Mouse (Mus musculus) embryonic facial prominence, embryonic 11.5 days (tissue): ENCODE data around the gene Rtn1. TPM values are rescaled to one million over a fixed set of nuclear protein-coding genes. Genes with fewer than 3 reads are reported as not detected.
A peak's percentile ranks its signal among the peaks of the same experiment; 100 is the strongest.

Source experiments
- ATAC-seq: fragments of 200-750 bp; cut with Nextera tagmentation; replicated peaks from 2 replicates; pipeline ENCODE4 v1.8.0; 2017; ENCODE audit warnings: low read depth; ENCODE audit not compliant: insufficient number of reproducible peaks, low FRiP score, low TSS enrichment
- DNase-seq: peaks from one replicate; pipeline ENCODE4 v3.0.0-alpha.2; 2015; ENCODE audit warnings: low spot score
- H3K27ac ChIP-seq: fragments of 300-500 bp; sonication (generic); replicated peaks from 2 replicates; pipeline ENCODE4 v1.5.1; 2014; ENCODE audit warnings: mild to moderate bottlenecking, low read depth, low read length, control low read depth
- H3K27me3 ChIP-seq: fragments of 300-500 bp; sonication (generic); 2 replicates; pipeline ENCODE4 v1.6.1; 2014; ENCODE audit warnings: mild to moderate bottlenecking, low read length, moderate library complexity, mixed read lengths; ENCODE audit not compliant: control insufficient read depth, insufficient read depth
- H3K36me3 ChIP-seq: fragments of 300-500 bp; sonication (generic); replicated peaks from 2 replicates; pipeline ENCODE4 v1.6.1; 2014; ENCODE audit warnings: low read depth, mild to moderate bottlenecking, low read length, moderate library complexity, mixed read lengths; ENCODE audit not compliant: control insufficient read depth, insufficient read depth
- H3K4me1 ChIP-seq: fragments of 300-500 bp; sonication (generic); 2 replicates; pipeline ENCODE4 v1.6.1; 2014; ENCODE audit warnings: low read length, mixed read lengths; ENCODE audit not compliant: control insufficient read depth, insufficient read depth
- H3K4me2 ChIP-seq: fragments of 300-500 bp; sonication (generic); 2 replicates; pipeline ENCODE4 v1.6.1; 2014; ENCODE audit warnings: low read depth, mild to moderate bottlenecking, control low read depth, low read length, moderate library complexity
- H3K4me3 ChIP-seq: fragments of 300-500 bp; sonication (generic); 2 replicates; pipeline ENCODE4 v1.5.1; 2014; ENCODE audit warnings: low read depth, low read length, control low read depth
- H3K9ac ChIP-seq: fragments of 300-500 bp; sonication (generic); replicated peaks from 2 replicates; pipeline ENCODE4 v1.6.1; 2014; ENCODE audit warnings: mild to moderate bottlenecking, control low read depth, low read length
- H3K9me3 ChIP-seq: fragments of 300-500 bp; sonication (generic); replicated peaks from 2 replicates; pipeline ENCODE4 v1.6.1; 2016; ENCODE audit warnings: mild to moderate bottlenecking, low read length, inconsistent platforms, mixed read lengths; ENCODE audit not compliant: control insufficient read depth
- WGBS: fragments of 180-500 bp; shearing (Covaris S2); extraction: QIAGEN DNeasy Blood & Tissue Kit; methylation state at CpG from one replicate; pipeline ENCODE4 v1.1.7; 2014; 5-methylcytosine and 5-hydroxymethylcytosine counted together
- polyA plus RNA-seq: library from polyadenylated mRNA; unstranded; fragments of >200 nt; fragmentation: Nextera tagmentation; extraction: Ambion mirVana; gene quantifications from 2 replicates; pipeline ENCODE4 v1.2.1, GENCODE M21; 2014

Gene Rtn1
- polyA plus RNA-seq, 1 experiment from 2014 or later, result 79.0 TPM

DNA sequence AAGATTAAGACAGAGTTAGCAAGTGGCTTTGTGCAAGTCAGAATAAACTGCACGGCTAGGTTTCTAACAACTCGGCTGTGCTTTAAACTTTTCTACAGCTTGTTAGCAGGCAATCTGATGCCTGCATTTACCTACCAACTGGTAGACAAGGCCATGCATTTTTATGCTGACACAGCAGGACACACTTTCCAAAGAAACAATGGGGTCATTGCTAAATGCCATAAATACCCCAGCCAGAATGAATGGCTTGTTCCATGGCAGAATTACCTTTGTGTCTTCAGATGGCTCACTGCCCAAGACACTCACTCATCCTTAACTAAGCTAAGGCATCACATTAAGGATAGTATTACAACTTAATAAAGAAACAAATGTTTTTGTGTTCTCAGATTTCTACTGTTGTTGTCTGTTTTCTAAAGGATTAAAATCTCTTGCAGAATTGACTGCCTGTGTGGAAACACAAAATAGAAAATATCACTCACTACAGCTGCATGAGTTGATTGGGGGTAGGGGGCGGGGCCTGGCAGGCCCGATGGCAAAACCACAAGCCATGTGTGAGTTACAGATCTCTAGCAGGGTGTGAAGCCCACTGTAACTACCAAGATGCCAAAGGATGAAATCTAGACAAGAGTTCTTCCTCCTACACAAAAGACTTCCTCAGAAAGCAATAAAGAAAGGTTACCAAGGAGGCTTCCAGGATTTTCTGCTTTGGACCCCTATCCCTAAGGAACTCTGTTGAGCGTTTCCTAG, 129.6 kb downstream of the Rtn1 start:
- H3K9me3 ChIP-seq, result no peaks in the 10 kb centered on the region
- H3K9ac ChIP-seq, result no peak overlapping the region
- ATAC-seq (no peak), DNase-seq (no peak)
- no peak overlapping the region for H3K4me2 ChIP-seq
- H3K27me3 ChIP-seq, result no peaks in the 10 kb centered on the region
- H3K36me3 ChIP-seq, result no peaks in the 10 kb centered on the region
- H3K4me3 ChIP-seq, result no peak overlapping the region
- 77% methylated on average over 5 of the region's 5 CpGs for WGBS
- no peak overlapping the region for H3K27ac ChIP-seq
- no peaks in the 10 kb centered on the region for H3K4me1 ChIP-seq

DNA sequence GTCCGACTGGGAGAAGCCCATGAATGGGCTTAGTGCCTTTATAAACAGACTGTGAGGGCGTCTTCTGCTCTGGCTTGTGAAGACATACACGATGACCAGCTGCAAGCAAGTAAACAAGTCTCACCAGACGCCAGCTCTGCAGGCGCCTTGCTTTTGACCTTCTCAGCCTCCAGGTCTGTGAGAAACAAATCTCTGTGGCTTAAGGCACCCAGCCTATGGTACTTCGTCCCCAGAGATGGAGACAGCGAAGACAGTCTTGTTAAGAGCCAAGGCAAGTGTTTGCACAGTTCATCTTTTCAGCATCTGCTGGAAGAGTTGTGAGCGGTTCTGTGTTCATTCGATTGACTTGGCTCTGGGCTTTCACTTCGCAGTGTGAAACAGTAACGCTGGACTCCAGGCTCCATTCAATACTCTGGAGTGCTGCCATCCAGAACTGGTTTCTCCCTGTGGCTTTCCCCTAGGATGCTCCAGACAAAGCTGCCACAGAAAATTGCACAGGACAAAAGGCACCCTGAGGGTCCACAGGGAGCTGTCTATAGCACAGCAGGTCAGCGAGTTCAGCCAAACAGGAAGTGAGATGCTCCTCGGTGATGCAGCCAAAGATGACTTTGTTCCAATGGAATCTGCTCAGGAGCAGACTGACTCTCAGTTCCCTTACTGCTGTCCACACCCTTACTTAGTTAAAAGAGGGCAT, 135.0 kb downstream of the Rtn1 start:
- Histone ChIP-seq H3K27ac (no peak overlapping the region), H3K4me1 (no peaks in the 10 kb centered on the region), H3K36me3 (no peaks in the 10 kb centered on the region), H3K4me2 (no peak overlapping the region), H3K9ac (no peak overlapping the region), H3K9me3 (no peaks in the 10 kb centered on the region), H3K27me3 (no peaks in the 10 kb centered on the region), H3K4me3 (no peak overlapping the region)
- WGBS, result 48% methylated on average over 13 of the region's 13 CpGs
- ATAC-seq (no peak), DNase-seq (no peak)

DNA sequence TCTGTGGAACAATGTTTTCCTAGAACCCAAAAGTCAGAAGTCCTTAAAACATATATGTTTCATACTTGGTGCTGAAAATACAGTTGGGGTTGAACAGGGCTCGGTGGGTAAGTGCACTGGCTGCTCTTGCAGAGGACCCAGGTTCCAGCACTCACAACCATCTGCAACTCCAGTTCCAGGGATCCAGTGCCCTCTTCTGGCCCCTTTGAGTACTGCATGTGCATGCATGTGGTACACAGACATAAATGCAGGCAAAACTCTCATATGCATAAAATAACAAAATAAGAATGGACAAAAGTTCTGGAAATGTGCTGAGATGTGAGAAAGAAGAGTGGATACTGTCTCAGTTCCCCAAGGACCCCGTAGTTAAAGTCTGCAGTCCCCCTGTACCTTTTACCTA, 141.2 kb downstream of the Rtn1 start:
- no peak overlapping the region for H3K9ac ChIP-seq
- H3K4me2 ChIP-seq, result no peak overlapping the region
- ATAC-seq (no peak), DNase-seq (peak; percentile 10)
- 81% methylated on average over 2 of the region's 2 CpGs for WGBS
- H3K27me3 ChIP-seq, result no peaks in the 10 kb centered on the region
- H3K27ac ChIP-seq, result no peak overlapping the region
- H3K4me1 ChIP-seq, result no peaks in the 10 kb centered on the region
- no peak overlapping the region for H3K4me3 ChIP-seq
- no peaks in the 10 kb centered on the region for H3K36me3 ChIP-seq
- H3K9me3 ChIP-seq, result no peaks in the 10 kb centered on the region

DNA sequence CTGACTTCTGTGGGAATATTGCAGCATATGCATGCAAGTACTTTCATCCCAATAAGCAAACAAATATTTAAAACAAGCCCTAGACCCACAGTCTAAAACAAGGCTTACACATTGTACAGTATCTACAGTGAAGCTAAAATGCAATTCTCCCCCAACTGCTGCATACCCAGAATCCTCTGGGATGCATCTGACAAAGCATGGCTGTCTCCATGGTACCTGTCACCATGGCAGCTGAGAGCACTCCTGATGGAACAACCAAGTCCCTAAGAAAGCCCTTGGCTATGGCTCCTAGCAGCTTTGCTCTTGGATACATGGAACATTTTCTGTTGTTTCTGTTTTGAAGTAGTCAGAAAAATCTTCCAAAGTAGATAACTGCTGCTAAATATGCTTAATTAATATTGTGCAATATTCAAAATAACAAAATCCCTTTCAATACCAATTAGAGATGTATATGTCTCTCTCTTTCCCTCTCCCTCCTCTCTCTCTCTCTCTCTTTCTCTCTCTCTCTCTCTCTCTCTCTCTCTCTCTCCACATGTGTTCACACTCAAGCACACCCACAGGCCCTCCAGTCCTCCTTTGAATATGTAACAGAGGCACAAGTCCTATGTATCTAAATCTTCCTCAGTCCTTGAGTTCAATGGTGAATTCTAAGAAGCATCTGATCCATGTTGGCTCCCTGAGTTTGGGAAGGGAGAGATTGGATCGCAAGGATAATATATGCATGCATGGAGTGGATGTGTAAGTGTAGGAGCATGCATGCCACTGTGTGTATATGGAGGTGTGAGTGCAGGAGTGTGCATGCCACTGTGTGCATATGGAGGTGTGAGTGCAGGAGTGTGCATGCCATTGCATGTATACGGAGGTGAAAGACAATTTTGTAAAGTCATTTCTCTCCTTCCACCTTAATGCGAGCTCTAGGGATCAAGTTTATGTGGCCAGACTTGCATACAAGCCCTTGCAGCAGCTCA, 143.3 kb downstream of the Rtn1 start:
- Histone ChIP-seq H3K36me3 (no peaks in the 10 kb centered on the region), H3K27me3 (no peaks in the 10 kb centered on the region), H3K4me3 (no peak overlapping the region), H3K4me1 (no peaks in the 10 kb centered on the region), H3K4me2 (no peak overlapping the region), H3K9ac (no peak overlapping the region), H3K9me3 (no peaks in the 10 kb centered on the region), H3K27ac (no peak overlapping the region)
- WGBS, result 89% methylated on average over 3 of the region's 3 CpGs
- no peak for ATAC-seq
- peak; percentile 25 for DNase-seq

DNA sequence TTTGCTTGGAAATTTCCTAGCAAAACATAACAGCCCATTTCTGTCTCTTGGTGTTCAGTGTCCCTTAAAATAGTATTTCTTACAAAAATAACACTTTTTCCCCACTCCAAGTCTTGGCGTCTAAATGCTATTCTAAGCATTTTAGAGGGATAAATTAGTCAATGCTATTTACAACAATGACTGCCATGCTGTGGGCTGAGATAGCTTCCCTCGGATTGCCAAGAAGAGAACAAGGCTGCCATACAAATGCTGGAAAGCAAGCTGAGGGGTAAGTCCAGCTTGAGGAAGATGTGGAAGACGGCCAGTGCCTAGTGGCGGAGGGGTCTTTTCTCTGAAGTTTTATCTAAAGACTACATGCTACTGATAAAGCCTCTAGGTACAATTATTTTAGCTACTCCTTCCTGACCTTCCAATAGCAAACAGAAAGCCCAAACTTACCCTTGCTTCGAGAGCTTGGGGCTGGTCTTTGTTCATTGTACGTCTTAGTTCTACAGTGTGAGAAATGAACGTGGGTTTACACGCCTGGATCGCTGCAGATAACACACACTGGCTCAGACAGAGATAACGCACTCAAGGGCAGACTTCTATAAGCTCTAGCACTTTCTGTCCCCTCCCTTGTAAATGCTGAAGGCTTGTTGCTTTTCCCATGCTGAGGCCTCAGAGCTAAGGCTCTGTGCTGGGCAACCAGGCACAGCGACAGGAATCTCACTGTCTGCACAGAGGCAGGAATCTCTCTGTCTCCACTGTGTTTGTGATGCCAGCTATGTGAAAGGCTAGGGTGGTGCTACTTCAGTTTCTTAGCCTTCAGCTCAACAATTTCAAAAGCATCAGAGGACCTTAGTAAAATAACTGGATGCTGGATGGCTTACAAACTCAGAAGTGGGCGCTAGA, 145.4 kb downstream of the Rtn1 start:
- Histone ChIP-seq H3K9ac (no peak overlapping the region), H3K36me3 (no peaks in the 10 kb centered on the region), H3K27ac (no peak overlapping the region), H3K4me3 (no peak overlapping the region), H3K9me3 (no peaks in the 10 kb centered on the region), H3K4me2 (no peak overlapping the region), H3K27me3 (no peaks in the 10 kb centered on the region), H3K4me1 (no peaks in the 10 kb centered on the region)
- WGBS, result 83% methylated on average over 12 of the region's 12 CpGs
- DNase-seq, result no peak
- ATAC-seq, result no peak

DNA sequence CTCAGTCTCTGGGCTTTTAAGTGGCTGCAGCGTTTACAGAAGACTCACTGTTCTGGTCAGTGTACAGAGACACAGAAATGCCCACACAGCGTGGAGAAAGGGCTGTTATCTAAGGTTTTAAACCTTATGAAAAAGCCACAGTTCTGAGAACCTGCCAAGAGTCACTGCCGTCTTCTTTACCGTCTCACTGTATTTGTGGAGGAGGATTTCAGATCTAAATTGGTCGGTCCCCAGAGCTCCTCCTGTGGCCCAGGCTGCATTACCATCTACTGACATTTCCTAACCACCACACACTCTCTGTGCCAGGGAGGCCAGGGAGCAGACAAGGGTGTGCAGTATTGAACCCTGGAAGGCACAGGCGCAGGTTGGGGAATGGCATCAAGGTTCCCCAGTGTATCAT, 151.9 kb downstream of the Rtn1 start:
- Histone ChIP-seq H3K4me1 (no peaks in the 10 kb centered on the region), H3K27ac (no peak overlapping the region), H3K4me2 (no peak overlapping the region), H3K9ac (no peak overlapping the region), H3K9me3 (no peaks in the 10 kb centered on the region), H3K4me3 (no peak overlapping the region), H3K27me3 (no peaks in the 10 kb centered on the region), H3K36me3 (no peaks in the 10 kb centered on the region)
- ATAC-seq, result no peak
- 82% methylated on average over 6 of the region's 6 CpGs for WGBS
- DNase-seq, result no peak

DNA sequence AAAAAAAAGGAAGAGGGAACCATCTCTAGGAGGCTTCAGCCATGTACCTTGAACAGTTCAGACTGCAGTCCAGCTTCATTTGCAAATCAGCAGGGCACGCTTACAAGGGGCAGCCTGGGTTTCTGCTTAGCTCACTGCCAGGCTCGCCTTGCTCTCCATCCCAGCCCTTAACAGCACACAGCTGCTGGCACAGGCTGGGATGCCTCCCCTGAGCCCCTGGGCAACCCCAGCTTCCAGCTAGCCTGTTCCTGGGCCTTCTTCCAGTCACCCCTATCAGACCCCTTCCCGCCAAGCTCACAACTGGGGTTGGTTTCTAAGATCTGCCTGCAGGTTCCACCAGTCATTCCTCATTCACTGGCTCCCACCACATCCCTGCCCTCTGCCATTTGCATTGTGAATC, 155.8 kb downstream of the Rtn1 start:
- H3K27me3 ChIP-seq, result no peaks in the 10 kb centered on the region
- DNase-seq, result no peak
- 81% methylated on average over 3 of the region's 3 CpGs for WGBS

More for the DNA sequence above, 155.8 kb downstream of the Rtn1 start:
- no peaks in the 10 kb centered on the region for H3K9me3 ChIP-seq
- H3K9ac ChIP-seq, result no peak overlapping the region
- H3K27ac ChIP-seq, result no peak overlapping the region
- H3K4me2 ChIP-seq, result no peak overlapping the region
- ATAC-seq, result no peak
- no peaks in the 10 kb centered on the region for H3K4me1 ChIP-seq
- no peak overlapping the region for H3K4me3 ChIP-seq
- H3K36me3 ChIP-seq, result no peaks in the 10 kb centered on the region
